Comparison of ENCODE assay signal across 24 mouse cellular contexts in genomic region chr4:7171637-7172417, GRCm38 (mm10).
DNase-seq lines count a peak whose midpoint lies in the region; ATAC-seq and TF ChIP-seq lines count a peak whose summit lies in the region.
"Had no signal": no experiment of that assay in that cellular context is flagged by ENCODE, and none has a peak within 500 bp of the region (broad histone marks: within the 10 kb centered on the region; RNA-seq: fewer than 3 reads in every experiment).

No protein-coding gene starts in this region.

- 83% methylated on average over 4 of the region's 4 CpGs for WGBS in hindbrain, embryonic 14.5 days
- WGBS in hindbrain, embryonic 12.5 days, result 89% methylated on average over 4 of the region's 4 CpGs
- WGBS in stomach, embryonic 15.5 days, result 41% methylated on average over 4 of the region's 4 CpGs
- 35% methylated on average over 4 of the region's 4 CpGs for whole genome bisulfite sequencing in stomach, postnatal 0 days
- 40% methylated on average over 4 of the region's 4 CpGs for WGBS in intestine, embryonic 16.5 days
- WGBS in hindbrain, embryonic 13.5 days, result 77% methylated on average over 4 of the region's 4 CpGs

- no peaks in the 10 kb centered on the region for H3K4me1 ChIP-seq in hindbrain, embryonic 14.5 days (replicated peaks; ENCODE audit: control insufficient read depth, insufficient read depth, low read length)
- H3K4me1 ChIP-seq in hindbrain, embryonic 12.5 days, result no peaks in the 10 kb centered on the region
- no peaks in the 10 kb centered on the region for H3K4me1 ChIP-seq in stomach, embryonic 15.5 days
- no peaks in the 10 kb centered on the region for H3K4me1 ChIP-seq in stomach, postnatal 0 days (replicated peaks; ENCODE audit: control insufficient read depth, insufficient read depth)
- H3K4me1 ChIP-seq in intestine, embryonic 16.5 days (ENCODE audit: control insufficient read depth, insufficient read depth, low read length), result no peaks in the 10 kb centered on the region
- H3K4me1 ChIP-seq in hindbrain, embryonic 13.5 days (replicated peaks), result no peaks in the 10 kb centered on the region
- H3K4me1 ChIP-seq: embryonic facial prominence, embryonic 12.5 days; embryonic facial prominence, embryonic 15.5 days; heart, embryonic 12.5 days; heart, embryonic 15.5 days; hindbrain, embryonic 10.5 days had no signal

- H3K9me3 ChIP-seq in hindbrain, embryonic 14.5 days (ENCODE audit: control insufficient read depth, low read length), result no peaks in the 10 kb centered on the region
- H3K9me3 ChIP-seq in hindbrain, embryonic 12.5 days (replicated peaks), result no peaks in the 10 kb centered on the region
- H3K9me3 ChIP-seq in stomach, embryonic 15.5 days, result no peaks in the 10 kb centered on the region
- no peaks in the 10 kb centered on the region for H3K9me3 ChIP-seq in stomach, postnatal 0 days (ENCODE audit: control insufficient read depth, low read length)
- H3K9me3 ChIP-seq in intestine, embryonic 16.5 days (ENCODE audit: control insufficient read depth, low read length), result no peaks in the 10 kb centered on the region
- H3K9me3 ChIP-seq in hindbrain, embryonic 13.5 days, result no peaks in the 10 kb centered on the region
- H3K9me3 ChIP-seq: embryonic facial prominence, embryonic 12.5 days; embryonic facial prominence, embryonic 15.5 days; heart, embryonic 12.5 days; heart, embryonic 15.5 days had no signal

- no peaks in the 10 kb centered on the region for H3K27me3 ChIP-seq in hindbrain, embryonic 14.5 days (ENCODE audit: control insufficient read depth, insufficient read depth, low read length)
- no peaks in the 10 kb centered on the region for H3K27me3 ChIP-seq in hindbrain, embryonic 12.5 days
- no peaks in the 10 kb centered on the region for H3K27me3 ChIP-seq in stomach, embryonic 15.5 days (replicated peaks)
- H3K27me3 ChIP-seq in stomach, postnatal 0 days (ENCODE audit: control insufficient read depth, insufficient read depth, low read length), result no peaks in the 10 kb centered on the region
- H3K27me3 ChIP-seq in intestine, embryonic 16.5 days (replicated peaks; ENCODE audit: control insufficient read depth, insufficient read depth, low read length), result no peaks in the 10 kb centered on the region
- H3K27me3 ChIP-seq in hindbrain, embryonic 13.5 days, result no peaks in the 10 kb centered on the region
- H3K27me3 ChIP-seq: embryonic facial prominence, embryonic 12.5 days; embryonic facial prominence, embryonic 15.5 days; heart, embryonic 12.5 days; heart, embryonic 15.5 days had no signal

- H3K9ac ChIP-seq in hindbrain, embryonic 14.5 days, result no peak overlapping the region
- H3K9ac ChIP-seq in hindbrain, embryonic 12.5 days, result no peak overlapping the region
- no peak overlapping the region for H3K9ac ChIP-seq in stomach, embryonic 15.5 days
- H3K9ac ChIP-seq in stomach, postnatal 0 days (ENCODE audit: low read length), result no peak overlapping the region
- H3K9ac ChIP-seq in intestine, embryonic 16.5 days (ENCODE audit: low read depth, low read length), result no peak overlapping the region
- no peak overlapping the region for H3K9ac ChIP-seq in hindbrain, embryonic 13.5 days
- H3K9ac ChIP-seq: embryonic facial prominence, embryonic 12.5 days; embryonic facial prominence, embryonic 15.5 days; forebrain, postnatal 0 days; heart, embryonic 12.5 days; heart, embryonic 15.5 days had no signal

- TF ChIP-seq EP300 in stomach, postnatal 0 days (optimal IDR thresholded peaks at IDR 0.05), result no peak

- no peak for TF ChIP-seq CTCF in stomach, postnatal 0 days (IDR thresholded peaks at IDR 0.05; ENCODE audit: low read depth)

- no peaks in the 10 kb centered on the region for H3K36me3 ChIP-seq in hindbrain, embryonic 14.5 days (replicated peaks; ENCODE audit: control insufficient read depth, insufficient read depth)
- no peaks in the 10 kb centered on the region for H3K36me3 ChIP-seq in hindbrain, embryonic 12.5 days
- H3K36me3 ChIP-seq in stomach, embryonic 15.5 days, result no peaks in the 10 kb centered on the region
- no peaks in the 10 kb centered on the region for H3K36me3 ChIP-seq in stomach, postnatal 0 days (ENCODE audit: control insufficient read depth, insufficient read depth, low read length)
- H3K36me3 ChIP-seq in intestine, embryonic 16.5 days (ENCODE audit: control insufficient read depth, insufficient read depth, low read length), result no peaks in the 10 kb centered on the region
- H3K36me3 ChIP-seq in hindbrain, embryonic 13.5 days, result no peaks in the 10 kb centered on the region
- H3K36me3 ChIP-seq: embryonic facial prominence, embryonic 12.5 days; embryonic facial prominence, embryonic 15.5 days; heart, embryonic 12.5 days; heart, embryonic 15.5 days; hindbrain, embryonic 10.5 days had no signal

- H3K27ac ChIP-seq in hindbrain, embryonic 14.5 days, result no peak overlapping the region
- no peak overlapping the region for H3K27ac ChIP-seq in hindbrain, embryonic 12.5 days
- no peak overlapping the region for H3K27ac ChIP-seq in stomach, embryonic 15.5 days
- no peak overlapping the region for H3K27ac ChIP-seq in stomach, postnatal 0 days (replicated peaks)
- peak overlapping the region; percentile 55 for H3K27ac ChIP-seq in intestine, embryonic 16.5 days (ENCODE audit: low read length)
- no peak overlapping the region for H3K27ac ChIP-seq in hindbrain, embryonic 13.5 days
- H3K27ac ChIP-seq: embryonic facial prominence, embryonic 12.5 days; embryonic facial prominence, embryonic 15.5 days; heart, embryonic 15.5 days; hindbrain, embryonic 10.5 days had no signal

- intact Hi-C loops in left cerebral cortex, postnatal 14 days (cut with DNase I), result no loop called here

- no peak for ATAC-seq in hindbrain, embryonic 14.5 days (ENCODE audit: low FRiP score)
- ATAC-seq in hindbrain, embryonic 12.5 days (ENCODE audit: low FRiP score), result no peak
- peak; percentile 53; the same call in 1 of the 2 replicates for ATAC-seq in stomach, embryonic 15.5 days (ENCODE audit: insufficient read depth, low FRiP score, low read depth)
- no peak for ATAC-seq in stomach, postnatal 0 days (ENCODE audit: low FRiP score, low TSS enrichment)
- ATAC-seq in intestine, embryonic 16.5 days, result peak; percentile 93
- ATAC-seq in hindbrain, embryonic 13.5 days (ENCODE audit: low FRiP score), result no peak
- ATAC-seq: hindbrain, embryonic 16.5 days had no signal

- no peak overlapping the region for H3K4me2 ChIP-seq in hindbrain, embryonic 14.5 days (replicated peaks)
- no peak overlapping the region for H3K4me2 ChIP-seq in hindbrain, embryonic 12.5 days (replicated peaks)
- H3K4me2 ChIP-seq in stomach, embryonic 15.5 days, result no peak overlapping the region
- no peak overlapping the region for H3K4me2 ChIP-seq in stomach, postnatal 0 days (replicated peaks; ENCODE audit: low read depth)
- H3K4me2 ChIP-seq in intestine, embryonic 16.5 days (ENCODE audit: low read depth, low read length), result no peak overlapping the region
- H3K4me2 ChIP-seq in hindbrain, embryonic 13.5 days, result no peak overlapping the region
- H3K4me2 ChIP-seq: embryonic facial prominence, embryonic 12.5 days; embryonic facial prominence, embryonic 15.5 days; heart, embryonic 12.5 days; heart, embryonic 15.5 days had no signal

- no peak overlapping the region for H3K4me3 ChIP-seq in hindbrain, embryonic 14.5 days (replicated peaks; ENCODE audit: low read length)
- H3K4me3 ChIP-seq in hindbrain, embryonic 12.5 days, result no peak overlapping the region
- no peak overlapping the region for H3K4me3 ChIP-seq in stomach, embryonic 15.5 days (replicated peaks)
- no peak overlapping the region for H3K4me3 ChIP-seq in stomach, postnatal 0 days (ENCODE audit: low read depth, low read length)
- H3K4me3 ChIP-seq in intestine, embryonic 16.5 days (ENCODE audit: low read length), result no peak overlapping the region
- no peak overlapping the region for H3K4me3 ChIP-seq in hindbrain, embryonic 13.5 days
- H3K4me3 ChIP-seq: embryonic facial prominence, embryonic 12.5 days; embryonic facial prominence, embryonic 15.5 days; heart, embryonic 12.5 days; heart, embryonic 15.5 days; hindbrain, embryonic 10.5 days had no signal

- DNase-seq in hindbrain, embryonic 14.5 days (ENCODE audit: low spot score), result peak; percentile 12
- DNase-seq in stomach, postnatal 0 days (ENCODE audit: low spot score), result no peak
- DNase-seq in right cerebral cortex, postnatal 14 days, result no peak
- DNase-seq in left cerebral cortex, postnatal 14 days (ENCODE audit: low spot score in 2 of 2), result no peak
- DNase-seq: adrenal gland, postnatal 10 days; cerebellum, adult 11 months; cerebellum, adult 2 months; cerebellum, adult 9-11 months; cerebellum, postnatal 25 days; forebrain, postnatal 0 days; gastrocnemius, postnatal 25 days; heart, adult 18-20 months; heart, postnatal 10 days; heart, postnatal 36 days had no signal

Comparison
In these comparisons a context has a peak if more than half of its experiments do, and no peak if none do; other contexts are left out.
1. ATAC-seq: peak in stomach, embryonic 15.5 days (single experiment) and intestine, embryonic 16.5 days (single experiment); none in hindbrain, embryonic 14.5 days (single experiment), hindbrain, embryonic 12.5 days (single experiment), stomach, postnatal 0 days (single experiment) and hindbrain, embryonic 13.5 days (single experiment).